Mouse (Mus musculus) CD4-positive, CD25-positive, alpha-beta regulatory T cell, adult 4 months (primary cell): Measurements from ENCODE around the gene Tlcd2. TPM values are rescaled to one million over a fixed set of nuclear protein-coding genes. Genes with fewer than 3 reads are reported as not detected.

Experiments used
- ATAC-seq: one replicate; pipeline ENCODE4 v1.8.0; 2017
- polyA plus RNA-seq, 2 experiments: library from polyadenylated mRNA; unstranded; fragments of 100-300 nt; shearing (Covaris generic); gene quantifications; one replicate each; pipeline ENCODE4 v1.2.1; 2017

Gene Tlcd2
- polyA plus RNA-seq, 2 experiments from 2014 or later: 8.8 to 9.0 TPM

DNA sequence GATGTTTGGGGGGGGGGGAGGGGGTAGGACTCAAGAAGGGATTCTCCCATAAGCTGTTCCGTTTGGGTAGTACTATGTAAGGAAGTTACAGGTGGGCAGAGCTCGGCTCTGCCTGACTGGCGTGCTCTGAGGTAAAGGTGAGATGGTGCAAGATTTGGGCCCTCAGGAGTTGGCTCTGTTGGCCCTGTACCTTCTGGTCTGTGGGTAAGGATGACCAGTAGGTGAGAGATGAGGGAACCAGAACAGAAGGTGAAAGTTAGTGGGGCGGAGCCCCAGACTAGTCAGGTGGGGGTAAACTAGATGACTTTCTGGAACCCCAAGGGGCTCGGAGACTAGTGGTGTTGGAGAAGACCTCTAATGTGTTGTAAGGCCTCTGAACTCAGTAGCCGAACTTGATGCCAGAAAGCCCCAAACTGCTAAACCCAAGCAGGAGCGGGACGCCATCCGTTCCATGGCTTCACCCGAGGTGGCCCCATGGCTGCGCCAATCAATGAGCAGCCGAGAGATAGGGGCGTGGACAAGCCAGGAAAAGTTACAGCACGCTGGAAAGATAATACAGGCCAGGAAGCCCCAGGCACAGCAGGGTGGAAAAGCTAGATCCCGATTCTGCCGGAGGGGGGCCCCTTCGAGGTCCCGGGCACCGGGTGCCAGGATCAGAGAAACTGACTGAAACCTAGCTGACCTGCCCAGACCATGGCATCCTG, 6.1 kb downstream of the Tlcd2 start:
- peak; percentile 64 for ATAC-seq

DNA sequence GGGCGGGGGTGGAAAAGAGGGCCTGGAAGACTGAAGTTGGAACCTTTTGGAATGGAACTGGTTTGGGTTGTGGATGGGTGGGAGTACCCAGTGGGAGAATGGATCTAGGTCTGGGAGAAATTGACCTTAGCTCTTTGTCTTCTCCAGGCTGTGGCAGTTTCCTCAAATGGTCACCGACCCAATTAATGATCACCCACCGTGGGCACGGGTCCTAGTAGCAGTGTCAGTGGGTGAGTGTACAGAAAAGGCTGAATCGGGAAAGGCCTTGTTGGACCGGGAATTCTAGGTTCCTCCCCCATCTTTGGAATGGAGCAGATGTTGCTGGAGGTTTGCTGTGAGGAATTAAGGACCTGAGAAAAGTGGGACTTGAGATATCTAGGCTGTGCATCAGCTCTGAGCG, 6.9 kb downstream of the Tlcd2 start:
- ATAC-seq: no peak

DNA sequence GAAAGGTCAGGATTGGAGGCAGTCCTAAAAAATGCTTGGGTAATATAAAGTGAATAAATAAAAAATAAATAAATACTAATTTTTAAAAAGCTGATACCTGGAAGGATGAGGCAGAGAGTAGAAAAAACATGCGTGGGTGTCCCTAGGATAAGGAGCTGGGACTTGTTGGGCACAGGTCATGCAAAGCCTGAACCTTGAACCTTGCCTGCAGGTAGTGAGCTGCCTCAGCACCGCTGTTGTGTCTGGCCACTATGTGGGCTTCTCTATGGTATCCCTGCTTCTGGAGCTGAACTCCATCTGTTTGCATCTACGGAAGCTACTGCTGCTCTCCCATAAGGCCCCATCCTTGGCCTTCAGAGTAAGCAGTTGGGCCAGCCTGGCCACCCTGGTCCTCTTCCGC, 7.7 kb downstream of the Tlcd2 start:
- ATAC-seq: no peak

DNA sequence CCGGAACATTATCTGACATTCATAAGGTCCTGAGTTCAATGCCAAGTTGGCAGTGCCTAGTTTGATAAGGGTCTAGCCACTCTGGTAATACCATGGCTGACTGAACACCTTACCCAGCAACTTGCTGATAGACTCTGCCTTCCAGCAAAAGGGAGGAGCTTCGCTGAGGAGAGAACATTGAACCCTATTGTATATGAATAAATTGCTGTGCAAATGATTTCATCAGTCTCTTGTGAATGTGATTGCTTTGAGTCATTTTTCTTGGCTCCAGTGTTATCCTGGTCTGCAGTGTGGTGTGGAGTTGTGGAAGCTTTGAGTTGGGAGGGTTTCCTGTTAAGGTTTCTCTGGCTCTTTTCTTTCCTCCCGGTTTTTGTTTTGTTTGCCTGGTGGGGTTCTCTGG, 9.2 kb downstream of the Tlcd2 start:
- no peak for ATAC-seq

DNA sequence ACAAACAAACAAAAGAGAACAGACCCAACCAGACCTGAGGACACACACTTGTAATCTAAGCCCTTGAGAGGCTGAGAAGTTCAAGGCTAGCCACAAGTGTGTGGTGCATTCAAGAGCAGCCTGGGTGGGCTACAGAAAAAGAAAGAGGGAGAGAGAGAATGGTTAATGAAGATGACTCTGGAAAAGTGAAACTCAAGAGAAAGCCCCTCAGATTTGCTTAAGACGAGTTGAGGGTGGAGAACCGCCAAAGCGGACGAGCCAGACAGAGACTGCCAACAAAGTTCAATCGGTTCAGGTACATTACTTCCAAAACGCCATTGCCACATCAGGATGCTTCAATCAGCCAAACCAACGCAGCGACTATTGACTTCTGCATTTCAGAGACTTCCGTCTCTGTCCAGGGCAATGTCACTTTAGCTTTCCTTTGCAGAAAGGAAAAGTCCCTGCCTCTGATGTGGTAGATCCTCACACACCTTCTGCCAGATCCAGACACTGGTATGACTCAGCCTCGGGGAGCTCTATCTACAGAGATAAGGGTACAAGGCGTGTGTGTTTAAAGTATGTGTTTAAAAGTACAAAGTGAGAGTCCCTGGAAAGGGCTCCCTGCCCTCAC, 11.1 kb downstream of the Tlcd2 start:
- ATAC-seq: peak; percentile 84

DNA sequence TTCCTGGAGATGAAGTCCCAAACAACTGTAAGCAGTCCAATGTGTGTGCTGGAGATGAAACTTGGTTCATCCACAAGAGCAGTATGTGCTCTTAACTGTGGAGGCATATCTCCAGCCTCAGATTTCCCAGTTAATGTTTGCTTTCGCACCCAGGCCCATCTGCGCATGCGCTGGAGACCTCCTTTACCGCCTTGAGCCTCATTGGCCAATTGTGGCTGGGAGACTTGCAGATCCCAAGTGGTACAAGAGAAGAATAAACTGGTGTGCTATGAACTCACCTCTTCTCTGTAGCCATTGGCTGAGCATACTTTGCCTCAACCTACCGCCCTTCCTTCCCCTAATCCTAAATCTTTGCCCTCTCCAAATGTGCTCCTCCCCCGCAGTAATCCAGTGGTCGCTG, 11.9 kb downstream of the Tlcd2 start:
- ATAC-seq: no peak

DNA sequence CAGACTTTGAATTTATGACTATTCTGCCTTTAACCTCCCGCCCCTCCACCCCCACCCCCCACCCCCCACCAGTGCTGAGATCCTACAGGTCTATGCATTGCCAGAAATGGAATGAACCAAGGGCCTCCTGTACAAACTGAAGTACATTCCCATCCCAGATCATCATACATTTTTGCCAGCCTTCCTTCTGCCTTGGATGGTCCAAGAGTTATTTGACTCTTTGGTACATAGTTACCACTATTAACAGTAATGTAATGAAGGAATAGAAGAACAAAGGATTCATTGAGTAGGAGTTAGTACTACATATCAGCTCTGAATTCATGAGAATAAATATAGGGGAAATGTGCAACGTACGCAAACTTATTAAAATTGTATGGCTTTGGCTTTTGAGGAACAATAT, 24.7 kb downstream of the Tlcd2 start:
- no peak for ATAC-seq

DNA sequence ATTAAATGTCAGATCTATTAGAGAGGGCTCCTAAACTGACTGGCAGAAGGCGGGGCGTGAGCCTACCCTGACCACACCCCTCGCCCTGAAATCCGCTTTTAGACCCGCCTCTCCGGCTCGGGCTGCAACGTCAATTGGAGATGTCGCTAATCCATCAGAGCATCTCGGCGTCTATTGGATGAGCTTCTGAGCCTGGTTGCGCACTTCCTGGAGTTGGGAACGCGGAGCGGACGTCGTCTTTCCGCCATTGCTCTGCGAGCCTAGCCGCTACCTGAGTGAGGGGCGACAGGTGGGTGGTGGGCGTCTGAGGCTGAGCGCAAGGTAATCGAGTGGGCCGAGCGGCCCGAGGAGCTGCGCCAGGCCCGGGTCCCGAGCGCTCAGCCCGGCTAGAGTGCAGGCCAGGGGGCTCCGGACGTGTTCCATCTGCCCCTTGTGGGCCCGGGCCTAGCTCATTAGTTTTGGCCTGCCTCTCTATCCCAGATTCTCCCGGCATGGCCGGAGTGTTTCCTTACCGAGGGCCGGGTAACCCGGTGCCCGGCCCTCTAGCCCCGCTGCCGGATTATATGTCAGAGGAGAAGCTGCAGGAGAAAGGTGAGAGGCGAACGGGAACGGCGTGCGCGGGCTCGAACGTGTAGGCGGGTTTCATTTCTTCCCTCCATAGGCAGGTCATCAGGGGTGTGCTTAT, 25.2 kb downstream of the Tlcd2 start, which contains the start of gene Prpf8:
Gene Prpf8, plus strand, starts transcription at position 216 of the 685 bp plus-strand sequence.
- ATAC-seq: peak; percentile 100

DNA sequence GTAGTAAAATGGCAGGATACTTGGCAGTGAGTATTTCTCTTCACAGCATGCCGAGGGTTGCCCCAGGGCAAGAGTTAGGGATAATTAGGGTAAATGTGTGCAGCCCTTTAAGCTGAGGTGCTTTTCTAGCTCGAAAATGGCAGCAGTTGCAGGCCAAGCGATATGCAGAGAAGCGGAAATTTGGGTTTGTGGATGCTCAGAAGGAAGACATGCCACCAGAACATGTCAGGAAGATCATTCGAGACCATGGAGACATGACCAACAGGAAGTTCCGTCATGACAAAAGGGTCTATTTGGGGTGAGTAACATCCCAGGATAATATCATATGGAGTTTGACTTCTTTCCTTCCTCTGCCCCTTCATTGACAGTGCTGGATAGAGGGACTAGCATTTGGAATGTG, 26.0 kb downstream of the Tlcd2 start:
- no peak for ATAC-seq

DNA sequence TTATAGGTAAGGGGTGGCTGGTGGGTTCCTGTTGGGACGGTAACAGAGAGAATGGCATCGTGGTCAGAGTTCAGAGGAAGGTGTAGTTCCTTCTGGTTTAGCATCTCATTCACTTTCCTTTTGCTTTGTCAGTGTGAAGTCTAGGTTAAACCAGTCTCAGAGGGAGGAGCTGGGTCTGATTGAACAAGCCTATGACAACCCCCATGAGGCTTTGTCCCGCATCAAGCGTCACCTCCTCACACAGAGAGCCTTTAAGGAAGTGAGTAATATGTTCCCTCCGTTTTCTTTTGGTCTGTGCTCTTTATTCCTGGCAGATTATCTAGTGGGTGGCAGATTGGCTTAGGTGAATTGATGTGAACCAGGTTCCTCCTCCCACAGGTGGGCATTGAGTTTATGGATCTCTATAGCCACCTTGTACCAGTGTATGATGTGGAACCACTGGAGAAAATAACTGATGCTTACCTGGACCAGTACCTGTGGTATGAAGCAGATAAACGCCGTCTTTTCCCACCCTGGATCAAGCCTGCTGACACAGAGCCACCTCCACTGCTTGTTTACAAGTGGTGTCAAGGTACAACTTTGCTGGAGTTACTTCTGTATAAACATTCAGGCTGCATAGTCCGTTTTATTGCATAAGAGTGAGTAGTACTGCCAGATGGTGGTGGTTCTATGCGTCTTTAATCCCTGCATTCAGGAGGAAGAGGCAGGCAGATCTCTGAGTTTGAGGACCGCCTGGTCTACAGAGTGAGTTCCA, 33.0 kb downstream of the Tlcd2 start:
- ATAC-seq: no peak

DNA sequence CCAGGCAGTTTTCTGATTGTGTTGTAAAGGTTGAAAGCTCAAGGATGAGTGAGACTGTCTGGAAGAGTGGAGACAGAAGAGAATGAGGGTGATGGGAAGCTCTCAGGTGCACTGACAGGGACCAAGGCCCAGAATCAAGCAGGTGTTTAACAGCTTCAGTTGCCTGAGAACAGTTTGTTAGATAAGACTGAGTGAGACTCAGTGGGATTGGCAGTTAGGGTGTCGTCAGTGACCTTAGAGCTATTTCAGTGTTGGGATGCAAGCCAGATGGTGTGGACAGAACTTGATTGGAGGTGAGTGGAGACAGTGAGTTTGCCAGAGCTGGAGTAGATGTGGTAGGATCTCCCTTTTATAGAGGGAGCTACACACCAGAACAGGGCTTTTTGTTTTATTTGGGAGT, 36.6 kb downstream of the Tlcd2 start:
- no peak for ATAC-seq

DNA sequence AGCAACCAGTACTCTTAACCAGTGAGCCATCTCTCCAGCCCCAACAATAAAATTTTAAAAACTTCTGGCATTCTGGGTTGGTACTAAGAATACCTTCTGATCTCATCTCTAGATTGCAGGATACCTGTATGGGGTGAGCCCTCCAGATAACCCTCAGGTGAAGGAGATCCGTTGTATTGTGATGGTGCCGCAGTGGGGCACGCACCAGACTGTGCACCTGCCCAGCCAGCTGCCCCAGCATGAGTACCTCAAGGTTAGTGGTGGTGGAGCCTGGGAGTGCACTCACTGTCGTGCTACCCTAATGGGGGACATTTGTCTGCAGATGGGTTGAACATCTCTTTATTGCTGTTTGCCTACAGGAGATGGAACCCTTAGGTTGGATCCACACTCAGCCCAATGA, 46.6 kb downstream of the Tlcd2 start:
- ATAC-seq: no peak

DNA sequence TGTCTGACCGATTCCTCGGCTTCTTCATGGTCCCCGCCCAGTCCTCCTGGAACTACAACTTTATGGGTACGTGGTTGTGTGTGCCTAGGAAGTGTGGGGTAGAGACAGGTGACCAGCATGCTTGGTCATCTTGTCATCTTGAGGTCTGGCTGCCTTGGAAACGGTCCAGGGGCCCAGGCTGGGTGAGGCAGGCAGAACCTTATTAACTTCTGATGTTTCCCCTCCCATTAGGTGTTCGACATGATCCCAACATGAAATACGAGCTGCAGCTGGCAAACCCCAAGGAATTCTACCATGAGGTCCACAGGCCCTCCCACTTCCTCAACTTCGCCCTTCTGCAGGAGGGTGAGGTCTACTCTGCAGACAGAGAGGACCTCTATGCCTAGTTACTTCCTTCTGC, 47.4 kb downstream of the Tlcd2 start:
- ATAC-seq: no peak

DNA sequence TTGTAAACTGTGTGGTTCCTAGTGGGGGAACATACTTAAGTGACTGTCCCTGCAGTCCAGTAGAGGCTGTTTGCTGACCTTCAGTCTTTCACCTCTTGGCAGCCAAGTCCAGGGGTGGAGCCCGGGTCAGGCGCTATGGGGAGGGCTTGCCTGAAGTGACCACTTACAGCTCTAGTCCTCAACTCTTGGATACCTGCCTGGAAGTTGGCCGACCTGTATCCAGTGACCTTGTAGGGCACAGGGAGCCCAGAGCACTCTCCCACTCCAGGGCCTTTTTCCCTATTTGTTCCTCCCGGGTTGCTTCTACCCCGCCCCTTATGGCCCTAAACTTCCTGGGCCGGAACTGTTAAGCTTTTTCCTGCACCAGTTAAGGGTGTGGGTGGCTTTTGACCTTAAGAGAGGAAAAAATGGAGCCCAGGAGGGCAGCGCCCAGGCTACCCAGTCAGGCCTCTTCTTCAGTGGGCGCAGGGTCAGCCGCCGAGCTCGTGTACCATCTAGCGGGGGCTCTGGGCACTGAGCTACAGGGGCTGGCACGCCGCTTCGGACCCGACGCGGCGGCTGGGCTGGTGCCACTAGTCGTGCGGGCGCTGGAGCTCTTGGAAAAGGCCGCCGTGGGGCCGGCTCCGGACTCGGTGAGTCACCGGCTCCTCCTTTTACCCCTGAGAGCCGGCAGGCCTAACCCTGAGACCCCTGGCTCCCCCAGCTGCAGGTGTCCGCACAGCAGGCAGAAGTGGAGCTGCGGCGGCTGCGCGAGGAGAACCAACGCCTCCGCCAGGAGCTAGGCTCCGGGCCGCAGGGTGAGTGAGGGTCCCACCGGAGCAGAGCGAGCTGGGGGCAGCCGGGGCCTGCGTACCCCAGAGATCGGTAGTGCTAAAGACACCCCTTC, 48.5 kb downstream of the Tlcd2 start, which contains the start of gene Rilp:
Gene Rilp, plus strand, starts transcription at position 354 of the 886 bp plus-strand sequence.
- ATAC-seq: peak; percentile 51

DNA sequence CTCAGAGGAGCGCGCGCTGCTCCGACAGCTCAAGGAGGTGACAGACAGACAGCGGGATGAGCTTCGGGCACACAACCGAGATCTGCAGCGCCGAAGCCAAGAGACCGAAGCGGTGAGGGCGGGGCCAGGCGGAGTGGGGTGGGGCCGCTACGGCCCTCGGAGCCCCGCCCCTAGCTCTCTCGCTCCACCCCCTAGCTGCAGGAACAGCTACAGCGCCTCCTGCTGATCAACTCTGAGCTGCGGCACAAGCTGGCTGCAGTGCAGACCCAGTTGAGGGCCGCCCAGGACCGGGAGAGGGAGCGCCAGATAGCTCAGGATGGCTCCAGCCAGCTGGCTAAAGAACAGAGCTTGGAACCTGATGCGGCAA, 49.1 kb downstream of the Tlcd2 start:
- peak; percentile 93 for ATAC-seq

DNA sequence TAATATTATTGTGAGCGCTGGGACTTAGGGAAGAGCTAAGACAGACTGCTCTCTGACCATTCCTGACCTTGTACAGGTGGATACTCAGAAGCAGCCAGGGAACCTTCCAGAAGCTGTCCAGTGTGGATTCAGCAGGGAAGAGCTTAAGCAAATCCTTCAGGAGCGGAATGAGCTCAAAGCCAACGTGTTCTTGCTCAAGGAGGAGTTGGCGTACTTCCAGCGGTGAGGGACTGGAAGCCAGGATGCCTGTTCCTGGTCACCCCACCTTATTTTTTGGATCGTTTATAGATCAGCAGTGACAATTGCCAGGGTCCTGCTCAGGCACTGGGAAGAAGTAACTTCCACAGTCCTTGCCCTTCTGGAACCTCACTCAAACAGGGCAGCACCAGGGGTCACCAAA, 49.7 kb downstream of the Tlcd2 start:
- ATAC-seq: no peak

DNA sequence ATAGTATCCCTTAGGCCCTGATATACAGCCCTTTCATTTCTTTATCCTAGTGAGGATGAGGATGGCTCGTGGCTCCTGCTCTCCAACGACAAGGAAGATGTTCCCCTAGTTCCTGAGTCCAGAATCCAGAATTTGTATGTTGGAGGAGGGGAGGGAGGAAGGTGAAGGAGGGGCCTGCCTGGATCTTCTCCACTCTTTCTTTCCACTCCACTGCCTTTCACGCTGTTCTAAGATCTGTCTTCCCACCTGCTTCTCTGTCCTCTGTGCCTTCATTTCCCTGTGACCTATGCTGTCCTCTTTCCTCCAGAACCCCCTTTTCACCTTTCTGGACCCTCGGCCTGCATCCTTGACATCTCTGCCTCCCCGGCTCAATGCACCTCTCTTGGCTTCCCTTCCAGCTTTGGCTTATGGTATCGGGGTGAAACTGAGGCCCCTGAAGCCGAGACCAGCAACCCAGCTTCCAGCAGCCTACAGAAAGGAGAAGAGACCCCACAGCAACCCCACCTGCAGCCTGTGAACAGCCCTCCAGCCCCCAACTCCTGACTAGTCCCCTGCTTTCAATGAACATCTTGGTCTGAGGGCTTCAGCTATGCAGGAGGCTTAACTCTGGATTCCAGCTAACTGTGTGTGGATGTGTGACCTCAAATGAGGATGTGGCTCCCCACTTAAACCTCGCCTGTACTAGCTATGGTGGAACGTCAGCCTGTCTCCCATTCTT, 50.9 kb downstream of the Tlcd2 start:
- no peak for ATAC-seq

DNA sequence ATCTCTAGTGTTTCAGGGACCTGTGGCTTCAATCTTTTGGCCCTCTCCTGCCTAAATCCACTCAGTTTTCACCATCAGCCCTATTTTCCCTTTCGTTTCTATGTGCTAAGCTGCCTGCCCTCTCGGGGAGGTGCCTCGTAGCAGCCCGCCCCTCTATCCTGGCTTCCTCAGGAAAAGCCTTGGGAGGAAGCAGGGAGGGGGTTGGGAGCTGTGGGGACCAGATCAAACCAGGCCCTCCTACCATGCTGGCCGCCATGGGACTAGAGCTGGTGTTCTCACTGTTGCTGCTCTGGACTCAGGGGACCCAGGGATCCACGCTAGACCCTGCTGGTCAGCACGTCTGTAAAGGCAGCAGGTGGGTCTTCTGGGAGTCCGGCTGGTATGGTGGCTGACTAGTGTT, 51.8 kb downstream of the Tlcd2 start, which contains the start of gene Scarf1:
Gene Scarf1, plus strand, starts transcription at position 205 of the 400 bp plus-strand sequence.
- ATAC-seq: no peak

DNA sequence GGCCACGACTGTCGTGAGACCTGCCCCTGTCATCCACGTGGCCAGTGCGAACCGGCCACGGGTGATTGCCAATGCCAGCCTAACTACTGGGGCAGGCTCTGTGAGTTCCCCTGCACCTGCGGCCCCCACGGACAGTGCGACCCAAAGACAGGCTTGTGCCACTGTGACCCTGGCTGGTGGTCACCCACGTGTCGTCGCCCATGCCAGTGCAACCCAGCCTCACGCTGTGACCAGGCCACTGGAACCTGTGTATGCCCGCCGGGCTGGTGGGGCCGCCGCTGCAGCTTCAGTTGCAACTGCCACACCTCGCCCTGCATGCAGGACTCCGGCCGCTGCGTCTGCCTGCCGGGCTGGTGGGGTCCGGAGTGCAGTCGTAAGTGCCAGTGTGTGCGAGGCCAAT, 53.7 kb downstream of the Tlcd2 start:
- ATAC-seq: no peak

DNA sequence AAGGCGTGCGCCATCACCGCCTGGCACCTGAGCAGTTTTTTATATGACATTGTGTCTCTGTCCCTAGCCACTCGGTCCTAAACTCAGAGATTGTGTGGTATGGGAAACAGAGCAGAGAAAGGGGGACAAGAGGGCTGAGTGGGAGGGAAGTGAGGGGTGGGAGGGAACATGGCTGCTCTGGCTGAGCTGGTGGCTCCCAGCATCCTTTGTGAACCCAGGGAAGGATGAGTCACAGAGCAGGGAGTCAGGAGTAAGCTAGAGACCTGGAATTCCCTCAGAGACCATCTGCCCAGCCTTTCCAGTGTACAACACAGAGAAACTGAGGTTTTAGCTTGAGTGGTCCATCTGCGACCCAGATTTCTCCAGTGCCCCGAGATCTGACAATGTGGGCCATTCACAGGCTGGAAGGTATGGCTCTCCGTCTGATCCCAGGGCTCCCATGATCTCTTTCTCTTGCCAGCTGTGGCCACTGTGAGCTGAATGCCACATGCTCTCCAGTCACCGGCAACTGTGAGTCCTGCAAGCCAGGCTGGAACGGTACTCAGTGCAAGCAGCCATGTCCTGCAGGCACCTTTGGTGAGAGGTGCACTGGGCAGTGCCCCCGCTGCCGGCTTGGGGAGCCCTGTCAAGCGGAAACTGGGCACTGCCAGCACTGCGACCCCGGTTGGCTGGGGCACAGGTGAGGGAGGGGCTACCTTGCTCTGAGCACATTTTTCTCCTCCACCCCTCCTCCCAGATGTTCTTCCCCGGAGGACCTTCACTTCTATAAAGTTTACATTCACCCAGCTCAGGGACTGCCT, 58.5 kb downstream of the Tlcd2 start:
- no peak for ATAC-seq
